Mouse (Mus musculus) gastrocnemius, postnatal 25 days (tissue): ENCODE measurements at regions not wholly inside any gene's neighbourhood (a gene's known extent, or its start where the extent isn't known, plus 50 kb on each side); places are given as distances from the start of the nearest gene placed in this dataset.
"Not testable (repeated sequence)": the region's sequence is repeated elsewhere in the genome, so short reads cannot be mapped to it uniquely, and the experiment has no call there.

Experiments
- DNase-seq: peaks from one replicate; pipeline ENCODE4 v3.0.0; 2022

- DNase-seq, result peak; percentile 62
Observed at GRCm38 (mm10) chr3:54541389-54541788, 151.2 kb upstream of the Supt20 start.

DNA sequence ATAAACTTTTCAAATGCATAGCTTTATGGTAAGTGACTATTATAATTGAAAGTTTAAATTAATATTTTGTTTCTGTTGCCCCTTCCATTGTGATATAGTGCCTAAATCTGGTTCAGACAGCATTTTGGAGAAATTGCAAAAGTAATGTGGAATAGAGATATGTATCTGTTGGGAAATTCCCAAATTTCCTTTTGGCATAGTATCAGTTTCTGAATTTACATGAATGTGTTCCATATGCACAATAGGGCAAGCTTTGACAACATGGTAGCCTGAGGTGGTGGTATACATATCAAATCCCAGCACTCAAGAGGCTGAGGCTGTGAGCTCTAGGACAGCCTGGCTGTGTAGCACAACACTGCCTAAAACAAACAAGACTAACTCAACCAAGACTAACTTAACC, 147.2 kb upstream of the Supt20 start:
- DNase-seq, result no peak

DNA sequence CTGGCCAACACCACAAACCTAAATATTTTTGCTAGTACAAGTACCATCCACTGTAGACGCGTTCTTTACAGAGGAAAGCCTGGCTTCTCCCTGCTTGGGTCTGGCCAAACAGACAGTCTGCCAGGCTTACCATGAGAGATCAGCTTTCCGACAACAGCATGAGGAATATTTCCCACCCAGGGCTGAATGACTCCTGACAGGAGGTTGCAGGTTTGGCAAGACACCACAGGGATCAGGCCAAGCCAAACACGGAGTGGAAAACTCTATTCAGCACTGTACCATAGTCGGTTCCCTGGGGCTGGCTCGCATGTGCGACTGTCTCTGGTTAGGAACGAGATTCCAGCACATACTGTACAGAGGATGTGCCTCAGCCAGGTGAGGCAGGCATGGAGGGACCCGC, 140.7 kb upstream of the Supt20 start:
- DNase-seq, result peak; percentile 52

DNA sequence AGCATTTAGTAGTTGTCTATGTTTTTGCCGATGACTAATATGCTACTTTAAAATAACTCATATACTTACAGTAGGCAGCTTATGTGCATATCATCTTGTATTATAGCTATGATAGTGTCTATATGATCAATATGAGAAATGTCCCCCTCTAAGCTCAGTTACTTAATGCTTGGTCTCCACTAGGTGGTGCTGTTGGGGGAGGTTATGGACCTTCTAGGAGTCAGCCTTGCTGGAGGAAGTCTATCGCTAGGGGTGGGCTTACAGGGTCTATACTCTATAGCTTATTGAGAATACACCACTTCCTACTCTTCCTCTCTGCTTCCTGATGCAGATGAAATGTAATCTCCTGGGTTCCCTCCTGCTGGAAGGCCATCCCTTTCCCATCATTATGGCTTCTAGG, 136.7 kb upstream of the Supt20 start:
- DNase-seq, result no peak

GRCm38 (mm10) chr3:54559053-54559452, 133.6 kb upstream of the Supt20 start:
- DNase-seq, result no peak

GRCm38 (mm10) chr3:54559527-54559926, 133.1 kb upstream of the Supt20 start:
- no peak for DNase-seq

DNA sequence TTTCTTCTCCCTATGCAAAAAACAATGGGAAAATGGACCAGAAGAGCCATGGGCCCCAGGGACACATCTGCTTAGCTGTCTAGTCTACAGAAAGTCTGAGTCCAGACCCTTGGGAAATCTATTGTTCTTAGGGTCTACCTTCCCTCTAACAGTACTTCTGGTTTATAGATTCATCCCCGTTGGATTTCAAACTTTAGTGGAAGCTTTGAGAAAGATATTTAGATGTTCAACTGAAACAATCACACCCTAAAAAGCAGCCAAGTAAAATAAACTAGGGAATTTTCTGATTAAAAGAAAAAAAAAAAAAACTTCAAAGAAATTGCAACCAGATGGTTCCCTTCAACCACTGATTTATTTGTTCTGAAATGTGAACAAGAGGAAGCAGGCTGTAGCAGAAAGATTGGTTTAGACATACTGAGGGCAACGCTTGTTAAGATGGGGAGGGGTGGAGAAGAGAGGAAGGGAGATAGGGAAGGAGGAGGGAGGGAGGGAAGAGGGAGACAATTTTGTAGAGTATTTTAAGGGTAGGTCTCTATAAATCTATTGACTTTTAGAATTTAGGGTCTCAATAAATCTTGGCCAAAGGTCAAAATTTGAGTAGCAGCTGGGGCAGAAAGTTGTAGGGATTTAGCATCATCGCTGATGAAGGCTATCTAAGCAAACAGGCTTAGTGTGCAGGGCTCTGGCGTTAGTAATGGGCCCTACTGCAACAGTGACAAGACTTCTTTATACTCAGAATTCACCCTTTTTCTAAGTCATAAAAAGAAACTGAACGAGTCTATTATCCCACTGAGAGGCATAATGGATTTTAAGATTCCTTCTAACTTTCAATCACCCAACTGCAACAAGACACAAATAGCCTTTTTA, 132.3 kb upstream of the Supt20 start:
- DNase-seq, result no peak

- DNase-seq, result no peak
Observed at GRCm38 (mm10) chr3:54567329-54567728, 125.3 kb upstream of the Supt20 start.

GRCm38 (mm10) chr3:54568096-54568495, 124.5 kb upstream of the Supt20 start:
- no peak for DNase-seq

- no peak for DNase-seq
Observed at GRCm38 (mm10) chr3:54570501-54570900, 122.1 kb upstream of the Supt20 start.

DNA sequence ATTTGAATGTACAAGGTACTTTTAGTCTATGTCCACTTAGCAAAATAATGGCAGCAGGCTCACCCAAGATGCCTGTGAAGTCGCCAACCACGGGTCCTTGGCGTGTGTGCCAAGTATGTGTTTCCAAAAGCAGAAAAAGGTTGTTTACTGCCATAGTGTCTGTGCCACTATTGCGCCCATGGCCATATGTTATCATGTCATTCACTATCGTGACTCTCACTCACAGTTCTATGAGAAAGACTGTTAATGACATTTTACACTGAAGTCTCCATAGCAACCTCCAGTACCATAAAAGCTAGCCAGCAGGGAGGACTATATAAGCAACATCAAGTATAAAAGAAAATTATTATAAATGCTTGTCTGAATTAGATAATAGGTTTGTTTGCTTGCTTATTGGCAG, 114.8 kb upstream of the Supt20 start:
- no peak for DNase-seq

DNA sequence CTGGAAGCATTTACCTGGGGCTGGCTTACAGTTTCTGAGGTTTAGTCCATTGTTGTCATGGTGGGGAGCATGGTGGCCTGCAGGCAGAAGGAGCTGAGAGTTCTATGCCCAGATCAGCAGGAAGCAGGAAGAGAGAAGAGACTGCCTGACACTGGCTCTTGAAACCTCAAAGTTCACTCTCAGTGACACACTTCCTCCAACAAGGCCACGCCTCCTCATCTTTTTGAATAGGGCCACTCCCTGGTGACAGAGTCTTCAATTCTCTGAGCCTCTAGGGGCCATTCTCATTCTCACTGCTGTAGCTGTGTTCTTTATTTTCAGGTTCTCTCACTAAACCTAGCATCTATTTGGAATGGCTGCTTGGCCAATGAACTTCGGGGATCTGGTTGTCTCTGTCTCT, 113.2 kb upstream of the Supt20 start:
- no peak for DNase-seq

- DNase-seq, result no peak
Observed at GRCm38 (mm10) chr3:54580339-54580738, 112.3 kb upstream of the Supt20 start.

DNA sequence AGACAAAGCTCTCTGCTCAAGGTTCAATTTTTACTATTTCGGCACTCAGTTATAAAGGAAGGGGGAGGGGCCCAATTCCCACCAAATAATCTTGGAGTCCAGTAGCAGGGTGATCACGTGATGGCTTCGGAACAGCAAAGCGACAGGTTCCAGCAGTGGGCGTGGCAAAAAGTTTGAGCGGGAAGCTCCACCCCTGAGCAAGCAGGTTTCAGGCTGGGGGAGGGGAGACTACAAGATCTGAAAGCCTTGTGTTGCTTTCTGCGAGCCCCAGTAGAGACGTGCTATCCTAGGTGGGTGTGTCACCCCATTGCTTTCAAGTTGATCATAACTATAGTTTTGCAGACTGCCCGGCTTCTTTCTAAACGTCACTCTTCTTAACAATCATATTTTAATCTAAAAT, 106.8 kb upstream of the Supt20 start:
- not testable (repeated sequence) for DNase-seq

DNA sequence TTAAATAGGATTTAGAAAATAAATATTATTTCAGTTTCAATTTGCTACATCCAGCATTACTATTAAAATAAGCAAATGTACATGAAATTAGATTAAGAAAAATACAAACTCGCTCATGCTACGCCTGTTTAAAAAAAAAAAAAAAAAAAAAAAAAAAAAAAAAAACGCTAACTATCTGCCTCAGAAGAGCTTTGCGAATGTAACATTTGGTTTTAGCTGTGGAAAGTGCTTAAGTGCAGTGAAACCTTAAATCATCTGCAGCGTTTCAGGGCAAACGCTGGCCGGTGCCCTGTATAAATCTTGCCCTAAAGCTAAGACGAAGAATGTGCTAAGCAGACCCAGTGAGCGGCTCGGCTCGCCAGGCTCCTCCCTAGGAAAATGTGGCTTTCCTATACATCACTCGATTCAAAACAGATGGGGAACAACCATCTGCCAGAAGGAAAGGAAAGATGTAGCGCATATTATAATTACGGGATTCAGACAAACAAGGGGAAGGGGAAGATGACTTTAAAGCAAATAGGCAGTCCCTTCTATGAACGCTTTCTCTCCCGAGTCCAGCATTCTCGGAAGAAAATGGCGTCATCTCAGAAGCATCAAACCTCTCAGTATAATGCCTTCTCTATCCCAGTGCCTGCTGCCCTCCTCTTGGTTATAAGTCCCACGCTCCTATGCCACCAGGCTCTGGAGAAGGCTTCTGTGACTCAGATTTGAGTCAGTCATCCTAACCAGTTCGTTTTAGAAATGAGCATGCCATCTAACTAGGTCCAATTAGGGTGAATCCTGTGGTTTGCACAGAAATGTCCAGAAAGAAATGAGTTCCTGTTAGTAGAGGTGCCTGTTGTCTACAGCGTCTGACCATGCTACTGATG, 105.2 kb upstream of the Supt20 start:
- DNase-seq, result no peak

- no peak for DNase-seq
Observed at GRCm38 (mm10) chr3:54588198-54588597, 104.4 kb upstream of the Supt20 start.

DNA sequence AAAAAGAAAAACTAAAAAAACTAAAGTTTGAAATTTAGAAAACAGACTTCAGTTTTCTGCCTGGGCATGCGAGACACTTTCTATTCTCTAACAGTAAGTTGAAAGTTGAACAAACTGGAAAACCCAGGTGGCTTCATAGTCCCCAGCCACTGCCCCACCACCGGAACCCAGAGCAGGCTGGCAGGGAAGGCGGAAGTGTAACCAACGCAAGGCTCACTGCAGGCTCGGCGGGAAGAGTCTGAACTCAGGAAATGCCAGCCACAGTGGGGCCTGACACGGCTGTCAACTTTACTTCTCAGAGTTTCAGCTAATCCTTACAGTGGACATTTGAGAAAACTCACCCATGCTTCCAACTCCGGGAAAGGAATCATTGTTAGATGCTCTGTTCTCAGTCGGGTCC, 102.6 kb upstream of the Supt20 start:
- DNase-seq, result peak; percentile 7

DNA sequence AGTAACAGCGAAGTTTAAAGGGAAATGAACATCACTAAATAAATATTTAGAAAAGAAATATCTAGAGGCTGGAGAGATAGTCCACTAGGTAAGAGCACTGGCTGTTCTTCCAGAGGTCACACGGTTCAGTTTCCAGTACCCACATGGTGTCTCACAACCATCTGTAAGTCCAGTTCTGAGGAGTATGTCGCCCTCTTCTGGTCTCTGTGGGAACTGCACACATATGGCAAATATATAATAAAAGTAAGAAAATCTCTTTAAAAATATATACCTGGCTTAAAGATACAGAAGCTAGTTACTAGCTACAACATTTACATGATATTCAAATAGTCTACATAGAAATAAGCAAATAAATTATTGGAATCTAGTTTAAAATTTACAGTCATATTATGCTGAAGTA, 101.4 kb upstream of the Supt20 start:
- no peak for DNase-seq

DNA sequence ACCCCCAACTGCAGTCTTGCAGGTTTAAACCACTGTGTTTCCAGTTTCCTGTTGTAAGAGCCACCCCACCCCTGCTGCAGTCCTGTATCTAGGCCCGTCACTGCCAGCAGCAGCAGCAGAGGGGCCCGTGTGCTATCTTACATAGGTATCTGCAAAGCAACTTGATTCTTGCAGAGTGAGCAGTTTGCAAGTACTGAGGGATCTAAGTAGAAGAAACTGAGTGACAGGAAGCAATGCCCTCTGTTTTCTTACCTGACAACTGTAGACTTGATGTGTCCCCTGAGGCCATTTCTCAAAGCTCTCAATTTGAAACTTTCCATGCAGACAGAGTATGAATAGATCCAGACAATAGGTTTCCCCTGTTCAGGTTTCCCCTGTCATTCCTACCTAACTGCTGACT, 100.5 kb upstream of the Supt20 start:
- no peak for DNase-seq

GRCm38 (mm10) chr3:54592655-54593428, 99.8 kb upstream of the Supt20 start:
- DNase-seq, result no peak

GRCm38 (mm10) chr3:54595193-54595592, 97.4 kb upstream of the Supt20 start:
- no peak for DNase-seq
